Mouse (Mus musculus): ENCODE data around the gene Hpcal1.

Gene Hpcal1

DNA sequence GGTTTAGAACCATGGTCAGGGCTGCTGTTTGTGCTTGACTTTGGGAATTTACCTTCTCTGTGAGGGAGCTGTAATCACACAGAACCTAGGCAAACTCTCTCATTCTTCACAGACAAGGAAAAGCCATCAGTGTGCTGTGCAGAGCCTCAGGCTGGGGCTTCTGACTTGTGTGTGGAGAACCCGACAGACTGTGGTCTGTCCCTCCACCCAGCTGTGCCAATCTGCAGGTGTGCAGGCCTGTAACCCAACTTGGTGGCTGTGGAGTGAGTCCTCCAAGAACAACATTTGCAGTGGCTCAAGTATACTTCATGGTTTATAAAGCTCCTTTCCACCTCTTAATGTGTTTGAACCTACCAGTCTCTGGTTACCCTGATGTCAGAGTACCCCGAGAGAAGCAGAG, 4.5 kb upstream of the Hpcal1 start:
- no peak for DNase-seq (ENCODE audit: low spot score)

DNA sequence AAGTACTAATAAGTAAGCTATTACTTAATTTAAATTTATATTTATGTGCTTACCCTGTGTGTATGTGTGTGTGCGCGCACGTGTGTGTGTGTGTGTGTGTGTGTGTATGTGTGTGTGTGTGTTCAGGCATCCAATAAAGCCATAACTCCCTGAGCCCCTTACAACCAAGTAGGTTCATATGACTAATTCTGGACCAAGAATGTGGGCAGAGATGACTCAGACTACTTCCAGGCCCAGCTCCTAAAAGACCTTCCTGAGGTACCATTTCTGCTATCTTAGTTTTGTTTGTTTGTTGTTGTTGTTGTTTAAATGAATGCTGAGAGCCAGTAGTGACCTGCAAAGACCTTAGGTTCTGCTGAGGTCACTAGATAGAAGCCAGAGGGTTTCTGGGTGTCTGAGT, 1.7 kb upstream of the Hpcal1 start:
- DNase-seq (ENCODE audit: low spot score) = no peak

DNA sequence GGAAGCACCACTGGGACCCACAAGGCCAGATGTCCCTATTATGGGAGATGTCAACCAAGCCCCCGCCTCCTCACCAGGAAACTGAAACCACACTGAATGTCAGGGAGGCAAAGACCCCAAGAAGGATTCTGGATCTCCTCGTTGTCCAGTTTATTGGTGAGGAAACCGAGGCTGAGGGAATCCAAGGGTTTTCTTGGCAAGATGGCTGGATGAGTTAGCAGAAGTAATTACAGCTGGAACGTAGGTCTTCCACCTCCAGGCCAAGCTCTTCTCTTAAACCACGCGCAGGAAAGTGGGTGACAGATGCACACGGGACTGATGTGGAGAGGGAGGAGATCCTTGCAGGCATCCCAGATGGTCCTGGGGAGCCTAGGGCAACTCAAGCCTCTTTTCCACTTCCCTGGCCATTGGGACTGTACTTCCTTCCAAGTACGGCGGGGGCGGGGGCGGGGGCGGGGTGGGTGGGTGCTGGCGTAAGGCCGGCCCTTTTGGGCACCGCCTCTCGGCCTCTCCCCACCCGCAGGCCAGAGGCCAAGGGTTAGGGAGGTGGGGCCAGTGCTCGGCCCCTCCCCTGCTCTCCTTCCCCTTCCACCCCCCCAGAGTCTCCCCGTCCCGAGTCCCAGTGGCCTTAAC, 609 bp upstream of the Hpcal1 start:
- DNase-seq (ENCODE audit: low spot score) = no peak

DNA sequence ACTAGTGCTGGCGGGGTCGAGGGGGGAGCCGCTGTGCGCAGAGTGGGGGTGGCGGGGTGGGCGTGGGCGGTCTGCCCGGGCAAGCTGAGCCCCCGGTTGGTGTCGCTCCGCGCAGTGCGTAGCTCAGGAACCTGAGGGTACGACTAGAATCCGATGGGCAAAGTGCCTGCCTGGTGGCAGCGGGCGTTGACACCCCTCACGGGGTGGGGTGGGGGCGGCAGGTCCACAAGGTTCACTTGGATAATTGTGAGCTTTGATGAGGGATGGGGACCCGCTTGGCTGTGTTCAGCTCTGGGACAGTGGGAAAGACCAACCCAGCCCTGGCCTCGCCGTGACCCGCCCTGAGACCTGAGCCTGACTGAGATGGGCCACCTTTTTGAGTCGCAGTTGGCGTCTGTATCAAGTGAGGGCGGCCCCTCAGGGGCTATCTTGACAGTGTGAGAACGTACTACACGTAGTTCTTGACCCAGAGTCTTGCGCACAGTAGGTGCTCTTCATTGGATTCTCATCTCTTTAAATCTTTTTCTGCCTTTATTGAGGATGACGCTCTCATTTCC, 742 bp downstream of the Hpcal1 start:
- no peak for DNase-seq (ENCODE audit: low spot score)

DNA sequence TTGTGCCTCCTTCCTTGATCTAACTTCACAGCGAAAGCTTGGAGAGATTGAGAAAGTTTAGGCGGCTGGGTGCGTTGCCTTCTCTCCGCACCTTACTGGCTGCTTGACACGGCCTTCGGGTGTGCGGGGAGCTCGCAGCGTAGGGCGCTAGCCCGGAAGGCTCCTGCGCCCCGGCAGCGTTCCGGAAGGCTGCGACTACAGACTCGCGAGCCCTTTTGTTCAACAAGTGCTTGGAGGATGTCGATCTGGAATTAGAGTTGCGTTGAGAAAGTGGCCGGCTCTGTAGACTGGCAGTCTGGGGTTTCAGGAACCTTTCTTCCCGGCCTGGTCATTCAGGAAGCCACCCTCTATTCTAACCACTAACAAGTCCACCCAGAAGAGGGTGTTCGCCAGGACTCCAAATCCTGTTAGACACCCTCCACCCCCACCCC, 1.2 kb downstream of the Hpcal1 start:
- DNase-seq (ENCODE audit: low spot score) = no peak

DNA sequence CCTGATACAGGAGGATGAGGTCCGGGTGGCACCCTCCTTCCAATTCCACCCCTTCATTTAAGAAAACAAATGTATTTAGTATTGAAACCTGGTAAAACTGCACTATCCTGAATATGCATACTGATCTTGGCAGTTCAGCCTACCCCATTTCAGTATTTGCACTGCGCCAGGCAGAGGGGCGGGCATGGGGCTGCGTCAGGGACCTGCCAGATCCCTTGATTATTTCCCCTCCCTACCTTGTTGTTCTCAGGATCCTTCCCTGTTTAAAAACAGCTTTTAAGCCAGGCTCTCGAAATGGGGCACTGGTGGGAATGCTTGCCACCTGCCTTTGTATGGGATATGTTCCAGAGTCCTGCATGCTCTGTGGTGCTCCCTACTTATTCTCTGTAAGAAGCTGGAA, 1.7 kb downstream of the Hpcal1 start:
- no peak for DNase-seq (ENCODE audit: low spot score)

DNA sequence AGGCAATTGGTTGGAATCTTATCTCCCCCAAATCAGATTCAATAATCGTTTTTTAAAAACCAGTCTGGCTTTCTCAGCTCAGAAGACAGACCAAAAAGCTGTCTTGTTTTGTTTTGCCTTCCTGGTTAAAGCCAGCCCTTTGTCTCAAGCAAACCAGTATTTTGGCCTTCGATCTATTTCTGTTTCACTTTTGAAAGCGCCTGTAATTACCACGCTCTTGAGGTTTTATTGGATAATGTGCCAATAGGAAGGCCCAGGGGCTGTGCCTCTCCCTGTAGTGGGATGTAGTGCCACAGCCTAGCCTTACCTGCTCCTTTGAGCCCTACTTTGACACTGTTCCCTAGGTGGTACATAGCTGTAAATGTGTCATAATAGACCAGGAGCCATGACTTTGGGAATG, 2.3 kb downstream of the Hpcal1 start:
- no peak for DNase-seq (ENCODE audit: low spot score)

DNA sequence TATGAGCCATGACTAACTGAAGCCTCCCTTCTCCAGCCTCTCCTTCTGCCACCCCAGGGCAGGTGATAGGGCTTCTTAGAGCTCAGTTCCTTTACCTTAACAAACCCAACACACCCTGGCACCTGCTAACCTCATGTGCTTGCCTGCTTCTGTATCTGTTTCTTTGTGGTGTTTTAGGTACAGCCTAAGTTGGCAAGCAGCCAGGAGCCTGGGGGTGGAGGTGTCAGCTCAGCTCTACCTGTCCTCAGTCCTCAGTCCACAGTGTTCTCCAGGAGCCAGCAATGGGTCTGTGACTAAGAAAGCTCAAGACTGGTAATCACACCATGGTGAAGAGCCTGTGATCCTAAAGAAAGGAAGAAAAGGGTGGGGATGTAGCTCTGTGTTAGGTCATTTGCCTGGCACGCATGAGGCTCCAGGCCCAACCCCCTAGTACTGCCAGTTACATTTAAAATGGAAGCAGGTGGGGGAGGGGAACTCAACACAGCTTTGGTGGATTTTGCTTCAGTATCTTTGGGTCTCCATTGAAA, 4.0 kb downstream of the Hpcal1 start:
- DNase-seq (ENCODE audit: low spot score) = no peak

DNA sequence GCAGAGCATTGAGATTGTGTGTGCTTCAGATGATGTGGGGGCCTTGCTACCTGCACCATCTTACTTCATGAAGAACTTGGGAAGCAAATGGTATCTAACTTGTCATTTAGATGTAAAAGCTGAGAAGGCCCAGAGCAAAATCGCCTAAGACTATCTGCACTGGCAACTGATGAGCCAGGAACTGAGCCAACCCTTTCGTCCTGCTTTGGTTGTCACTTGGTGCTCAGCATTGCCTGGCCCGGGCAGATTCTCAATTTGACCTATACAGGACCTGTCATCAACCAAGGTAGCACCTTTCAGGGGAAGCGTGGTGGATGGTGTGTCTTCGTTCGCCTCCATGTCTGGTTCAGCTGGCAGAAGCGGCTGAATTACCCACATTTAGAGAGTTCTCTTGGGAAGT, 5.7 kb downstream of the Hpcal1 start:
- no peak for DNase-seq (ENCODE audit: low spot score)

DNA sequence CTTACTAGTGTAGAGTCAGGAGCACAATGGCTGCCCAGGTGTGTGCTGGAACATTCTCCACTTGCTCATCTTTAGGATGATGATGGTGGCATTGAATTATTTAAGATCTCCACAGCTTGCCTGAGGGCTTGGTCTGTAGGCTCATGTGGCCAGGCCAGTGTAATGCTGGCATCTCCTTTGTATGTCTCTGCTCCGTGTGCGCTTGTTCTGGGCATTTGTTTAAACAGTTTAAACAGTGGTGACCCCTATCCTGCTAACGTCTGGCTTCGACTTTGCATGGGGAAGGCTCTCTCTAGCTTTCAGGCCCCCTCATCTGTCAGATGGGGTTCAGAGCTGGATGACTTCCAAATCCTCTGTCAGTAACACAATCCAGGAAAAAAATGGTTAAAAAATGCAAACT, 8.3 kb downstream of the Hpcal1 start:
- no peak for DNase-seq (ENCODE audit: low spot score)

DNA sequence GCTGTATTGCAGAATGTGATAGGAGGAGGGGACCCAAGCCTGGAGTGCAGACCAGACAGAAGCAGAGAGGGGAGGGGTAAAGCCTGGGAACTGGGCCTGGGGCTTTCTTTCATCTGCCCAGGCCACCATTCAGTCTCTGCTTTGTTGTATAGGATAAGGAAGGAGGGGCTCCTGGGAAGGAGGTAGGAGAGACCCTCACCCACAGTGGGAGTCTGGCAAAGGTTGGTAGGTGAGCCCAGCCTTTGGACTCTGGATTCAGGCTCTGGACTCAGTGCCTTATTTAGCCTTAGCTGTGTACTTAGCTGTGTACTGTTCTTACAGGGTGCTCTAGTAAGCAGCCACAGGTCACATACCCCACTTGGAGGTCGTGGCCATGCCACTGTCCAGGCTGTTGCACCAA, 8.8 kb downstream of the Hpcal1 start:
- DNase-seq (ENCODE audit: low spot score) = no peak

DNA sequence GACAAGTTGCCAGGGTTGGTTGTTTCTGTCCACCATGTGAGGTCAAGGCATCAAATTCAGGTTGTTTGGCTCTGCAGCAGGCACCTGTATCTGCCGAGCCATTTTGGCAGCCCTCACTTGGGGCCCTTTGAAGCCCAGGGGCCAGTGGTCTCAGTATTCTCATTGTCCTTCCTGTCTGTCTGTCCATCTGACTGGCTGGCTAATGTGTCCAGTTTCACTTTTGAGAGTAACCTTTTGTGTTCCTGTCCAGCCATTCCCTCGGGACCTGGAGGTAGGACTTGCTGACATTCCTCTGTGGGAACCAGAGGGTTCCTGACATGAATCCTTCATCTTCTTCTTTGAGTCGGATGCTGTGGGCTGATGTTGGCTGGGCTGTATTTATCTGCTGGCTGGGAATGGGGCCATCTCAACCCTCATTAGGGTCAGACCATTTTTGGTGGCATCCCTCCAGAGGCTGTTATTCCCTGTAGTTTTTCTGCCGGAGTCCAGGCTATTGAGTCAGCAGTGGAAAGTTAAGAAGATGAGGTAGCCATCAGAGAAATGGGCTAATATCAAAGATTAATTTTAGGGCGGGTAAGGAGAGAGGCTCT, 10.6 kb downstream of the Hpcal1 start:
- DNase-seq (ENCODE audit: low spot score) = no peak

DNA sequence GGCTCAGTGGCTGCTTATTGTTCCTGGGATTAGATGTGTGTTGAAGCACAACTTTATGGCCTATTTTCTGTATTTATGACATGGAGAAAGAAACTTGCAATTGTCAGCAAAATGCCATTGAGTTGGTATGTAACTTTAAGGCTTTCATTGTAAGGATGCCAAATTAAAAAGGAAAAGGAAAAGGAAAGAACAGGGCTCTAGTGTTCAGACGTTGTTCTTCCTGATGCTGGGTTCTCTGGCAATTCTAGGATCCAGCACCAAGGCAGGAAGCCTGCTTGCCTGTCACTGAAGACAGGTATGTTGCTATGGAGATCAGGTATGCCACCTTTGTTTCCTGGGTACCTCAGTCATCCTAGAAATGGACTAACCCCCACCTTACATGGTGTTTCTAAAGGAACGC, 11.1 kb downstream of the Hpcal1 start:
- no peak for DNase-seq (ENCODE audit: low spot score)

DNA sequence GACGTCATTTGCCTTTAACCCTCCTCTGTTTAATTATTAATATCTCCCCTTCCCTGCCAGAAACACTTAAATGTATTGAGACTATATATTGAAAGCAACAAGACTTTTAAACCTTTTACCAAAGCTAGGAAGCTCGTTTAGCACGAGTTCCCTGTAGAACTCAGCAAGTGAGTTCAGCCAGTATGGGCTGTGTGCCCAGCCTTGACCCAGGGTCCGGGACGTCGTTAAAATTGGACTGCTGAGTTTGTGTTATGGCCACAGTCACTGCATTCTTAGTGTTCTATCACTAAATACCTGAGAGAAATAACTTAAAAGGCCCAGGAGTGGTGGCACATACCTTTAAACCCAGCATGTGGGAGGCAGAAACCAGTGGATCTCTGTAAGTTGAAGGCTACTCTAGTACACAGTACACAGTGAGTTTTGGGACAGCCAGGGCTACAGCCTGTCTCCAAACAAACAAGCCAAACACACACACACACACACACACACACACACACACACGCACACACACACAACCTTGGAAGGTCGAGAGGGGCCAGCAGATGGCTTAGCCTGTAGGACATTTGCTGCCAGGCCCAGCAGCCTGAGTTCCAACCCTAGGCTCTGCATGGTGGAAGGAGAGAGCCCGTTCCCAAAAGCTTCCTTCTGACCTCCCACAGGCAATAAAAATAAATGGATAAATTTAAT, 11.7 kb downstream of the Hpcal1 start:
- DNase-seq (ENCODE audit: low spot score) = no peak

DNA sequence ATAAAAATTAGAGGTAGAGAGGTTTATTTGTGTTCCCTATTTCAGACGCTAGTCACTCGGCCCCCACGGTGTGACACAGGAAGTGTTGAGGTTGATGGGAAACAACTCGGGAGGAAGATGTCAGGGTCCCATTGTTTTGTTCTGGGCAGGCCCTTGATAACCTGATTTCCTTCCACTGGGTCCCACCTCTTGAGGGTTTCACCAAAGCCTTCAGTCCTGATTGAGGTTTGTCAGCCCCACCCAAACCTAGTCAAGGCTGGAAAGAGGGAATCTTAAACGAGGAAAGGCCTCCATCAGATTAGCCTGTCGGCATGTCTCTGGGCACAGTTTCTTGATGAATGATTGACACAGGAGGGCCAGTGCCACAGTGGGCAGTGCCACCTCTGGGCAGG, 12.3 kb downstream of the Hpcal1 start:
- DNase-seq (ENCODE audit: low spot score) = no peak

DNA sequence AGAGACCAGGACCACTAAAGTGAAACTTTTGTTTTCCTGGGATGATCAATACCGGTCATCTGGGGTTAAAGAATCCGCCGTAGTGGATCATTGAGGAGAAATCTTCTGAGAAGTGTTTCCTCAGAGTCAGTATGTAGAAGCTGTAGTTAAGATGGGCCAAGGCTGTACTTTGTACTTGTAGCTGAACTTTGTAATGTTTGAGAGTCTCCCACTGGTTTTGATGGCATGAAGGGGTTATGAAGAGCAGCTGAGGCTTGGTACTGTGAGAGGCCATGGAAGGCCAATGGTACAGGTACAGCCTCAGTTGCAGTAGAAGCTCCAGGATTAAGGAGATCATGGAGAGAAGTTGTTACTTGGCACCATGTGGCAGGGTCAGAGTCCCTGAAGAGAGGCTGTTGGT, 13.2 kb downstream of the Hpcal1 start:
- DNase-seq (ENCODE audit: low spot score) = no peak

DNA sequence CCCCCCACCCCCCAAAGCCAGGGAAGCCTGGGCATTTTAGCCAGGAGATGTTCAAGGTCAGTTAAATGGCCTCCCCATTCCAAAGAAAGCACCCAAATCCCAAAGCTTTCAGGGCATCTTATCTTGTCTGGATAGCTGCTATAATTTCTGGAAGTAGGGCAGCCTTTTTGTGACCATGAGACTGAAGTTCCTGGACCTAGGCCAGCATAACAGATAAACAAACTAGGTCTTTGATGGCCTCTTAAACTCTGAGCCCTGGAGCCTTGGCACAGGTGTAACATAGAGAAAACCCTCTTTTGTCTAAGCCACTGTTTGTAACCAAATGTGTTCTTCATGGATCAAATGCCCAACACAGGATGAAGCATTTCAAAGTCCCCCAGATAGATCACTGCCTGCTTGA, 16.8 kb downstream of the Hpcal1 start:
- DNase-seq (ENCODE audit: low spot score) = no peak

DNA sequence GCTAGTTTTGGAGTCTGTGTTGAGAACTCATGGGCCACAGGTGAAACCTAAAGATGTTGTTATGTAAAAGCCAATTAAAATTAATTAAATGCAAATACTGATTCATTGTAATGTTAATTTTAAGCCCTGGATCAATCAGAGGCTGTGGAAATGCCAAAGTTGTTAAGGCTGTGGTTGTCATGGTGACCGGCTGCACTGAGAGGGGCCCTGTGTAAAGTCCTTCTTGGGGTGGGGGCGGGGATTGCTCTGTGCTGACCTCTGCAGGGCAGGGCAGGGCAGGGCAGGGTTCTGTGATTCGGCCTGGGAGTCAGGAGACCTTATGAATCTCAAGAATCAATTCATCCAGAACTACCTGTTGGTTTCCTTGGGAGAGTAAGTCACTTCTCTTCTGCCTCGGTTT, 18.8 kb downstream of the Hpcal1 start:
- no peak for DNase-seq (ENCODE audit: low spot score)

DNA sequence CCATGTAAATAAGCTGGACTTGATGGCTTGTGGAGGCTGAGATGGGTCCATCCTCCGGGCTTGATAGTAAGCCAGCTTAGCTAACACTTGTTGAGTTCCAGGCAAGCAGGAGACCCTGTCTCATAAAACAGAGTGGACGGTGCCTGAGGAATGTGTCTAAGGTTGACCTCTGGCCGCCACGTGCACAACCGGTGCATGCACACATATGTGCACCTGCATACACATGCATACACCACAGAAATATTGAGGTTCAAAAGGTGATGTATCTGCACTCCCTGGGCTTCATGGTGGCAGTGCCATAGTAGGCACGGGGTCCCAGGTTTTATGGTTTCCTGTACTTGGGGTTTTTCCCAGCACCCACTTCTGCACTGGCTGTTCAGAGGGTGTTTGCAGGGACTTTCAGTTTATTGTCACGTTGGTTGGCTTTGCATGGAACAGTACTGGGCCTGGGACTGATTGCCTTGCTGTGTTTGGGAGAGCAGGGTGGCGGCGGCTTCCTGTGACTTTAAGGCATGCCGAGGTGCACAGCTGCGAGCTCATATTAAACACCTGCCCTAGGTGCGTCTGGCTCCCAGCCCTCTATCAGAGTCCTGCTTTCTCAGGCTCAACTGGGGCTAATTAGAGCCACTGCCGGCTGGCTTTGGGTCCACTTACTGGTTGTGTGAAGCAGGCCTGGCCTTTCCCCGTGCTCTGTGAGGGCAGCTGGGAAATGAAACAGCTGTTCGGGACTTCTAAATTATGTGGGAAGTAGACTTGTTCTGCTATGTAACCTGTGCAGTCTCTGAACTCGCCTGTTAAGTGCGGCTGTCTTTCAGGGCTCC, 19.5 kb downstream of the Hpcal1 start:
- no peak for DNase-seq (ENCODE audit: low spot score)

DNA sequence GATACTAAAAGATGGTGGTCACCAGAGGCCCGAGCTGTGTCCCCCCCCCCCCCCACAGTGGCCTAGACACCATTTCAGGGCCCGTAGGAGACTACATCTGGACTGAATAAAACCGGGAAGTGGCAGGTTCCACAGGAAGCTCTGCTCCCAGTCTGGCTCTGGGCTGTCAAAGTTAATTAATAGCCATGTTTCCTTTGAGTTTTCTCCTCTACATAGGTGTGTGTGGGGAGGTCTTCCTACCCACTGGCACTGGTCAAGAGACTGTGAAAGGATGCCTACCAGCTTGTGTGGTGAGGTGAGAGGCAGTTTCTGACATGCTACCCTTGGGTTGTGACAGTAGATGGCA, 20.1 kb downstream of the Hpcal1 start:
- no peak for DNase-seq (ENCODE audit: low spot score)

DNA sequence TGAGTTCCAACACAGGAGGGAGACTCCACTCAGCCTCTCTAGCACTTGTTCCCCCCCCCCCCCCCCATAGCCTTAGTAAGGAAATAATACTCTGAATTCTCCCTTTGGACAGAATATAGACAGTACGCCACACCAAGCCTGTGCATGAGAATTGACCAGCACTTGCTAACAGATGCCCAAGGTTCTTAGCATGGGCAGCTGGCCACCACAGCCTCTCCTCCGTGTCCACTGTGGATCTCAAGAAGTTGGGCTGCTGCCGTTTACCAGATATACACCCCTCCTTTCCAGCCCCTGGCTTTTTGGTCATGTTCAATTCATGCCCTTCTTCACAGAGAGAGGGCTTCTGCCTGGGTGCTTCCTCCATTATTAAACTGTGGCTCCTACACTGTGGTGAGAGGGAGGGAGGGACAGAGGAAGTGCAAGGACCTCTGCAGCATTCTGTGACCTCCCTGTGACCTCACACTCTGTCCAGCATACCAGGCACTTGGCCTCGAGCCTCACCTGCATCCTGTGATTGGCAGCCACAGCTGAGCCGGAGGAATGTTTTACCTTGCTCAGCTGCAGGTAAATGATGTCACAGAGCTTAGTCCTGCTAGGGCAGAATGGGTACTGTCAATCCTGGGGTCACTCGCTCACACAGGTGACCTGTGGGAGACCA, 21.2 kb downstream of the Hpcal1 start:
- no peak for DNase-seq (ENCODE audit: low spot score)

DNA sequence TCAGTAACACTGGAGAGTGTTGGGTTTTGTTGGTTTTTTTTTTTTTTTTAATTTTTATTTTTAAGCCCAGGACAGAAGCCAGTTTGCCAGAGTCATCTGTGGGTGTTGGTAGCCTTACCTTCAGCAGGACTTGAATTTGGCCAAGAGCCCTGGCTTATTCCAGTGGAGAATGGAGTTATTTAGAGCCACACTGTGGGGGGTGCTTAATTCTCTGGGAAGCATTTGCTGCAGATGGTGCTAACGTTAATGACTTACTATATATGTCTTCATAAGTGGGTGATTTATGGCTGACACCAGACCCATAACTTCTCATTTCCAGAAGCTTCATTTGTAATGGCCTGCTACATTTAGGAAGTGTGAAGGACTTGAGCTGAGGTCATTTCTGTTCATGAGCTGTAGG, 21.9 kb downstream of the Hpcal1 start:
- DNase-seq (ENCODE audit: low spot score) = no peak

Measured in urinary bladder, postnatal 10 days (tissue).